Mouse (Mus musculus): ENCODE data around the gene Chrnb1.

Gene Chrnb1

GRCm38 (mm10) chr11:69795168-69795982 is at the start of gene Chrnb1:
TSS of gene Chrnb1 (minus strand) at chr11:69795943.
- DNase-seq (ENCODE audit: low spot score in 2 of 2): peak; percentile 80 to 92

DNA sequence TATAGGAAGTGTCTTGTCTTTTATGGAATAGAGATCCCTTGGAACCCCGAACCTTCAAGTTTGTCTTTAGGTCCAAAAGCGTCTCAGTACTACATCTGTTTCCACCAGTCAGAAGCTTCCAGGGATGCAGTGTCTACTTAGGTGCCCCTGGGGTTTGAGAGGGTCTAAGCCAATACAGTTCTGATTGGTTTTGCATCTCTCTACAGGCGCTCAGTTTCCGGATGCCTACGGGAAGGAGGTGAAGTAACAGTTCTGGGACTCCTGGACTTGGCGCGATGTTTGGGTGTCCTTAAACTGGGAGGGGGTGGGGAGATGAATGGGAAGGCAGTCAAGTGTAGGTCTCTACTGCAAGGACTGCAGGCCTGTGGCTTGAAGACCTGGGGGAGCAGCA is 43.0 kb upstream of the Chrnb1 start:
- no peak for DNase-seq (ENCODE audit: low spot score in 2 of 2)

GRCm38 (mm10) chr11:69837952-69838713 is 42.4 kb upstream of the Chrnb1 start, which contains the start of gene Tmem256:
TSS of gene Tmem256 (plus strand) at chr11:69838514.
- DNase-seq (ENCODE audit: low spot score in 2 of 2): peak; percentile 90 to 92

DNA sequence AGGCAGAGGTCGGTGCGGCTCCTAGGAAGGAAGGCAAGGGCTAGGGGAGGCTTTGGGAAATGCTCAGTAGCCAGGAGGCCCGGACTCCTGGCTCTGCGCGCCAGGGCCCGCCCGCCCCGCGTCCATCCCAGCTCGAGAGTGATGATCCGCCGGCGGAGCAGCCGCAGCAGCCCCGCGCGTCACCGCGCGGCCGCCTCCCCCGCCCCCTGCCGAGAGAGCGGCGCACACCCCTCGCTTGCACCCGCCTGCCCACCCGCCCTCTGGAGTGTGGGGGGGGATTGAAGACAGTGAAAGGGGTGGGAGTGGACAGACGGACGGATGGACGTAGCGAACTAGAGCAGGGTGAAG is 41.8 kb upstream of the Chrnb1 start, which contains the start of gene Nlgn2:
Gene Nlgn2, minus strand, starts transcription at position 181 of the 348 bp plus-strand sequence.
- no peak for DNase-seq (ENCODE audit: low spot score in 2 of 2)

GRCm38 (mm10) chr11:69836703-69837576 is 41.2 kb upstream of the Chrnb1 start:
- DNase-seq (ENCODE audit: low spot score in 2 of 2): peak in 1 of 2 experiments; percentile 52

DNA sequence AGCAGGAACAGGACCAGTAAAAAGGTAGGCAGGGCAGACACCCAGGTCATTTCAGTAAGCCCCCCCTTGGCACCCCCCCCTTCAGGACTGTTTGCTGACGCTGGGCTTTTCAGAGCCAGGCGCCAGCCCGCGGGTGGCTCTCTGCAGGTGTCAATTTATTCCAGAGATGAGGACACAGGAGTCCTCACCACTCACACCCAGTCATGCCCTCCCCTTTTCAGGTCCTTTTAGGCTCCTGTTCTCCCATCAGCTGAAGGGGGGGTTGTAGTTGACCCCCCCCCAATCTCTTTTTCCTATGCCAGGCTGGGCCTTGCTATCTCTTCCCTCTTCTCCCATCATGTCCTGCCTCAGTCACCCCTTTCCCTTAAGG is 40.2 kb upstream of the Chrnb1 start:
- no peak for DNase-seq (ENCODE audit: low spot score in 2 of 2)

- DNase-seq (ENCODE audit: low spot score in 2 of 2): no peak
Observed at GRCm38 (mm10) chr11:69835326-69835965, 39.7 kb upstream of the Chrnb1 start.

GRCm38 (mm10) chr11:69834001-69834549 is 38.3 kb upstream of the Chrnb1 start:
- peak in 1 of 2 experiments; percentile 48 for DNase-seq (ENCODE audit: low spot score in 2 of 2)

GRCm38 (mm10) chr11:69833554-69833953 is 37.8 kb upstream of the Chrnb1 start:
- DNase-seq (ENCODE audit: low spot score in 2 of 2): no peak

DNA sequence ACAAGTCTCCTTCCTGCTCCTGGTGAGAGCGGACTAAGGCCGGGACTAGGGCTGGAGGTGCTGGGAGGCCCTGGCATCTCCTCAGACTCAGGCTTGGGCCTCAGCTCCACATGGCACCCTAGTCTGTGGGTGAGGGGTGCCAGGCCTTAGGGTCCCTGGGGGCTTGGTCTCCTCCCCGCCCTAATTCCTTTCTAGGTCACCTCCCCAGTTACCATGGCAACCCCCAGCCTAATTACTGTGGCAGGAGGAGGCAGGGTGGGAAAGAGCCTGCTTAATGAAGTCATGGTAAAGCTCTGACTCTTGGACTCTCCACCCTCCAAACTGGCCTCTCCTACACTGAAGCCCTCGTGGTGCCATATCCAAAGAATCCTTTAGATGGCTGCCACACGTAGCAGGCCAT is 33.1 kb upstream of the Chrnb1 start:
- DNase-seq (ENCODE audit: low spot score in 2 of 2): no peak

GRCm38 (mm10) chr11:69823456-69823855 is 27.7 kb upstream of the Chrnb1 start:
- DNase-seq (ENCODE audit: low spot score in 2 of 2): no peak

DNA sequence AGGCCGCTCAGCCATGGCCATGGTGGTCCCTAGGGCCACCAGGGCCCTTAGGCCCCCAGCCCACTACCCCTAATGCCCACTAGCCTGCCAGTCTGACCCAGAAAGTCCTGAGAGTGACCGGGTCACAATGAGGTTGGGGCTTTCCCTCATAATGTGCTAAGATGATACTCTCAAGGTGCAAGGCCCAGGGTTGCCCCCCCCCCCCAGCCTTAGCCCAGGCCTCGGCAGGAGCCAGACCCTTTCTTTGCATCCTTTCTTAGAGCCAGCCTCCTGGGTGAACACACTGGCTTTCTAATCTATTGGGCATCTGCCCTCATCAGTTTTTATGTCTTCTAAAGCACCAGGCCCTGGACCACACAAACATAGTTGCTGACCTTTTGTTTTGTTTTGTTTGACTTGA is 26.3 kb upstream of the Chrnb1 start, which contains the start of gene Spem1:
Gene Spem1, minus strand, starts transcription at position 101 of the 400 bp plus-strand sequence.
- DNase-seq (ENCODE audit: low spot score in 2 of 2): no peak

DNA sequence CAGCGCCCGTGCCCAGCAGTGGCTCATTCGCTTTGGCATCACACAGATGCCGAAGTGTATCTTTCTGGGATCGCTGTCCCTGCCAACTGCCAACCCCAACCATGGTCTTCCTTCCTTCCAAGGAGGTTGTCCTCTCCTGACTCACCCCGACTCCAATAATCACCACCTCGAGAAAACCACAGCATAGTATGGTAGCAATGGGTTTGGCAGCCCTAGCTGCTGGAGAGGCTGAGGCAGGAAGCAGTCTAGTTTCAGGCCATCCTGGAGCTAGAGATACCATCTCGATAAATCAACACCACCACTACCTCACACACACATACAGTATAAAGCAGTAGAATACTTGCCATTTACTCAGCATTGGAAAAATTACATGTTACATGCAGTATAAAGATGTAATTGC is 23.1 kb upstream of the Chrnb1 start:
- no peak for DNase-seq (ENCODE audit: low spot score in 2 of 2)

DNA sequence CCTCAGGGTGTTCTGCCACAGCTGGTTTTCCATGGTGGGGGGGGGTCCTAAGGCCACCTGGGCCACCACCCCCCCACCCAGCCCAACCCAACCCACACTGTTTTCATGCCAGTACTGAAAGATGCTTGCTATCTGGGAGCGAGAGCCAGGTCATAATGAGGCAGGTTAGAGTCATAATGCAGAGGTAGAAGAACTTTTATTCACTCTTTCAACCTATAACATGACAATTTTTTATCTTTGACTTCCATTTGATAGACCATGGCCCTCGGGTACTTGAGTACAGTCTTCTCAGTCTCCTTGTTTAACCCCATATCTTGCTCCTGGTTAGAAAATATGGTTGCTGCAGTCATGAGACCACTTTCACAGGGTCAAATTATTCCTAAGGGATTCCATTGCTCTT is 22.6 kb upstream of the Chrnb1 start, which contains the start of gene Spem2:
Gene Spem2, minus strand, starts transcription at position 101 of the 400 bp plus-strand sequence.
- DNase-seq (ENCODE audit: low spot score in 2 of 2): no peak

DNA sequence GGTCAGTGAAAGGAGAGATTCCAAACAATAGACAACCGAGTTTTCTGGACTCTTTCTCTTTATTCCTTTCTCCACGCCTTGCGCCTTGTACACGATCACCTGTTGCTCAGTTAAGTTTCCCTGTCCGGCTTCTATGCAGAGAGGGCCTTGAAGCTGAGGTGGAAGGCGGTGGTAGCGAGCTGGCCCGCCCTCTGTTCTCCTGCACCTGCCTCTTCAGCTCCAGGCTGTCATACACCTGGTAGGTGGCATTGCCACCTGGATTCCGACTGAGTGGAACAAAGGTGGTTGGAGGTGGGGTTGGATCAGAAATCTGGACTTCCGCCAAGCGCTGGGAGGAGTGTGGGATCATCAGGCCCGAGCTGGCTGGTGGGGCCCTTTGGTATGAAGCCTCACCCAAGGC is 20.8 kb upstream of the Chrnb1 start:
- DNase-seq (ENCODE audit: low spot score in 2 of 2): no peak

DNA sequence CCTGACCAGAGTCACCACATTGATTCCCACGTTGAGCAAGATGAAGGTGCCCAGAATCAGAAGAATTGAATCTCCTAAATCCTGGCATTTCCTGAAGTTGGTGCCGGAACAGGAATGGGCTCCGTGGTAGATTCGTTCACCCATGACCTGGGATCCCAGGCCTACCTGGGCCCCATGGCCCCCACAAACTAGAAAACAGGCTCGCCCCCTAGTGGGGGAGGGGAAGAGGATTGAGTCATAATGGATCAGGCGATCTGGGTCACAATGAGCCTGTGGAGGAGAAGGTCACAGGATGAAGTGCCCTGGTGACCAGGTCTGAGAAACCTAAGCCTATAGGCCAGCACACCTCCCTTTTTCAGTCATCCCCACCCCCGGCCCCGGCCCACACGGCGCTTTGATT is 19.4 kb upstream of the Chrnb1 start, which contains the start of gene Gm39566:
Gene Gm39566, minus strand, starts transcription at position 144 of the 400 bp plus-strand sequence.
- no peak for DNase-seq (ENCODE audit: low spot score in 2 of 2)

DNA sequence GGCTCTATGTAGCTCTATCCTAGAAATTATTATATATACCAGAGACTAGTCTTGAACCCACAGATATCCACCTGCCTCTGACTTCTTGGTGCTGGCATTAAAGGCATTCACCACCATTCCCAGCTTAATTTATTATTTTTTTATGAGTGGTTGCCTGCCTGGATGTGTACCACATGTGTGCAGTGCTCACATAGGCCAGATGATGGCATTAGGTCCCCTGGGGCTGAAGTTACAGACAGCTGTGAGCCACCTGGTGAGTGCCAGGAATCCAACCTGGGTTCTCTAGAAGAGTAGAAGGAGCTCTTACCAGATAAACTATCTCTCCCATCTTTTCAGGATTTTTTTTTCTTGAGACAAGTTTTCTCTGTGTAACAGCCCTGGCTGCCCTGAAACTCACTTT is 14.5 kb upstream of the Chrnb1 start:
- DNase-seq (ENCODE audit: low spot score in 2 of 2): no peak

DNA sequence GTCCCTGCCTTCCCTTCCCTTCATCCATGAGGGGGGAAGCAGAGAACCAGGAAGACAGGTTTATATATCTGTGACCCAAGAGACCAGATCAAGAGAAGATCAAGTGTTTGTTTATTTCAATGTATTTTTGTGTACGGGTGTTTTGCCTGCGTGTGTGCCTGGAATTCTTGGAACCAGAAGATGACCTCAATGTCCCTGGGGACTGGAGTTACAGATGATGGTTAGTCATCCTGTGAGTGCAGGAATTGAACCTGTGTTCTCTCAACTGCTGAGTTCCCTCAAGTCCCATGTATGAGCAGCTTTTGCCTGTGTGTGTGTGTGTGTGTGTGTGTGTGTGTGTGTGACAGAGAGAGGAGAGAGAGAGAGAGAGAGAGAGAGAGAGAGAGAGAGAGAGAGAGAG is 11.9 kb upstream of the Chrnb1 start:
- DNase-seq (ENCODE audit: low spot score in 2 of 2): no peak

- DNase-seq (ENCODE audit: low spot score in 2 of 2): no peak
Observed at GRCm38 (mm10) chr11:69806378-69806777, 10.6 kb upstream of the Chrnb1 start.

GRCm38 (mm10) chr11:69804972-69805909 is 9.5 kb upstream of the Chrnb1 start, which contains the start of gene Tmem102:
TSS of gene Tmem102 (minus strand) at chr11:69805624.
- peak; percentile 37 to 72 for DNase-seq (ENCODE audit: low spot score in 2 of 2)
